Mouse (Mus musculus): ENCODE measurements around the gene Dst. TPM values are rescaled to one million over a fixed set of nuclear protein-coding genes. Genes with fewer than 3 reads are reported as not detected.

Dst gene
- polyA plus RNA-seq, 1 experiment = 49.7 TPM

- Histone ChIP-seq H3K79me2 (ENCODE audit: control insufficient read depth, insufficient read depth) (peaks cover 4% of the 10 kb centered on the region), H3K4me3 (no peak overlapping the region), H3ac (ENCODE audit: control insufficient read depth, insufficient read length) (no peak overlapping the region), H3K4me2 (ENCODE audit: low read depth) (no peak overlapping the region), H3K27me3 (ENCODE audit: control insufficient read depth, insufficient read depth, insufficient read length) (no peaks in the 10 kb centered on the region), H3K36me3 (ENCODE audit: control insufficient read depth, insufficient read depth) (no peaks in the 10 kb centered on the region)
- no peak for TF ChIP-seq TCF3 (IDR thresholded peaks at IDR 0.05; ENCODE audit: insufficient read length, low read depth)
- TF ChIP-seq SRF (IDR thresholded peaks at IDR 0.05; ENCODE audit: control insufficient read depth, insufficient read length, low read depth) = no peak
- no peak for TF ChIP-seq POLR2AphosphoS2 (IDR thresholded peaks at IDR 0.05; ENCODE audit: insufficient read length, low read depth)
- no peak for TF ChIP-seq E2F4 (IDR thresholded peaks at IDR 0.05; ENCODE audit: insufficient read depth)
- TF ChIP-seq MYOD1 (IDR thresholded peaks at IDR 0.05; ENCODE audit: control insufficient read depth in 1 of 3, insufficient read length in 2 of 3, low read depth in 2 of 3) = no peak
- no peak for TF ChIP-seq MAX (IDR thresholded peaks at IDR 0.05; ENCODE audit: low read depth)
- TF ChIP-seq CEBPB (IDR thresholded peaks at IDR 0.05; ENCODE audit: insufficient read depth, poor library complexity, severe bottlenecking) = no peak
- TF ChIP-seq REST (IDR thresholded peaks at IDR 0.05; ENCODE audit: insufficient read depth, insufficient read length) = no peak
- no peak for TF ChIP-seq POLR2A (IDR thresholded peaks at IDR 0.05; ENCODE audit: insufficient read length, low read depth)
- no peak for TF ChIP-seq MYOG (IDR thresholded peaks at IDR 0.05; ENCODE audit: control insufficient read depth in 1 of 3, insufficient read depth in 1 of 3, insufficient read length in 2 of 3, low read depth in 2 of 3)
- TF ChIP-seq TCF12 (IDR thresholded peaks at IDR 0.05; ENCODE audit: insufficient read depth, poor library complexity, severe bottlenecking) = no peak
- TF ChIP-seq USF1 (IDR thresholded peaks at IDR 0.05; ENCODE audit: low read depth) = no peak
Observed at GRCm38 (mm10) chr1:33992810-33993209, 84.8 kb downstream of the Dst start.

GRCm38 (mm10) chr1:33994201-33994600, 86.2 kb downstream of the Dst start:
- no peak overlapping the region for H3ac ChIP-seq (ENCODE audit: control insufficient read depth, insufficient read length)
- H3K27me3 ChIP-seq (ENCODE audit: control insufficient read depth, insufficient read depth, insufficient read length) = no peaks in the 10 kb centered on the region
- H3K4me2 ChIP-seq (ENCODE audit: low read depth) = no peak overlapping the region
- TF ChIP-seq POLR2A (IDR thresholded peaks at IDR 0.05; ENCODE audit: insufficient read length, low read depth) (no peak), E2F4 (IDR thresholded peaks at IDR 0.05; ENCODE audit: insufficient read depth) (no peak), MAX (IDR thresholded peaks at IDR 0.05; ENCODE audit: low read depth) (no peak), SRF (IDR thresholded peaks at IDR 0.05; ENCODE audit: control insufficient read depth, insufficient read length, low read depth) (no peak)
- H3K36me3 ChIP-seq (ENCODE audit: control insufficient read depth, insufficient read depth) = no peaks in the 10 kb centered on the region
- H3K79me2 ChIP-seq (ENCODE audit: control insufficient read depth, insufficient read depth) = no peaks in the 10 kb centered on the region
- no peak overlapping the region for H3K4me3 ChIP-seq

DNA sequence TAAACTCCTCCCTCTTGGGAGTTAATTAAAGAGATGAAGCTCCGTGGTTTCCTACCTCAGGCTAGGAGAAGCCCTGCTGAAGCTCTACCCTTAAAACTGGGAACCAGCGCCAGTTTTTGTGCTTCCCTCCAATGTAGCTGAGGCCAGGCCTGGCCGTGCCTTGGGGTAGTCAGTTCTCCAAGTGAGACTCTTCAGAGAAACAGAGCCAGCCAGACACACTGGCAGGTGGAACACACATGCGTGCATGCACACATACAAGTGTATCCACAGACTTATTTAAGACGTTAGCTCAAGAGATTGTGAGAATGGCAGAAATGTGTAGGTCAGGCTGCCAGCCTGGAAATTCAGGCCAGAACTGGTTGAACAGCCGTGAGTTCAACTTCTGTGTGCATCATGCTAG, 87.4 kb downstream of the Dst start:
- H3K4me3 ChIP-seq = no peak overlapping the region
- H3K79me2 ChIP-seq (ENCODE audit: control insufficient read depth, insufficient read depth) = no peaks in the 10 kb centered on the region
- no peak overlapping the region for H3K4me2 ChIP-seq (ENCODE audit: low read depth)
- H3ac ChIP-seq (ENCODE audit: control insufficient read depth, insufficient read length) = no peak overlapping the region
- no peaks in the 10 kb centered on the region for H3K36me3 ChIP-seq (ENCODE audit: control insufficient read depth, insufficient read depth)
- TF ChIP-seq CEBPB (IDR thresholded peaks at IDR 0.05; ENCODE audit: insufficient read depth, poor library complexity, severe bottlenecking) (no peak), E2F4 (IDR thresholded peaks at IDR 0.05; ENCODE audit: insufficient read depth) (no peak), USF1 (IDR thresholded peaks at IDR 0.05; ENCODE audit: low read depth) (no peak), SRF (IDR thresholded peaks at IDR 0.05; ENCODE audit: control insufficient read depth, insufficient read length, low read depth) (no peak), TCF12 (IDR thresholded peaks at IDR 0.05; ENCODE audit: insufficient read depth, poor library complexity, severe bottlenecking) (no peak)
- H3K27me3 ChIP-seq (ENCODE audit: control insufficient read depth, insufficient read depth, insufficient read length) = no peaks in the 10 kb centered on the region

GRCm38 (mm10) chr1:33996105-33996887, 88.3 kb downstream of the Dst start:
- no peak overlapping the region for H3ac ChIP-seq (ENCODE audit: control insufficient read depth, insufficient read length)
- H3K36me3 ChIP-seq (ENCODE audit: control insufficient read depth, insufficient read depth) = no peaks in the 10 kb centered on the region
- H3K27me3 ChIP-seq (ENCODE audit: control insufficient read depth, insufficient read depth, insufficient read length) = no peaks in the 10 kb centered on the region
- H3K79me2 ChIP-seq (ENCODE audit: control insufficient read depth, insufficient read depth) = no peaks in the 10 kb centered on the region
- H3K4me2 ChIP-seq (ENCODE audit: low read depth) = no peak overlapping the region
- no peak overlapping the region for H3K4me3 ChIP-seq
- TF ChIP-seq MYOD1 (IDR thresholded peaks at IDR 0.05; ENCODE audit: control insufficient read depth in 1 of 3, insufficient read length in 2 of 3, low read depth in 2 of 3) (no peak), CEBPB (IDR thresholded peaks at IDR 0.05; ENCODE audit: insufficient read depth, poor library complexity, severe bottlenecking) (no peak), TCF3 (IDR thresholded peaks at IDR 0.05; ENCODE audit: insufficient read length, low read depth) (no peak), TCF12 (IDR thresholded peaks at IDR 0.05; ENCODE audit: insufficient read depth, poor library complexity, severe bottlenecking) (no peak), POLR2AphosphoS2 (IDR thresholded peaks at IDR 0.05; ENCODE audit: insufficient read length, low read depth) (no peak), MAX (IDR thresholded peaks at IDR 0.05; ENCODE audit: low read depth) (no peak), REST (IDR thresholded peaks at IDR 0.05; ENCODE audit: insufficient read depth, insufficient read length) (no peak), SRF (IDR thresholded peaks at IDR 0.05; ENCODE audit: control insufficient read depth, insufficient read length, low read depth) (no peak), USF1 (IDR thresholded peaks at IDR 0.05; ENCODE audit: low read depth) (no peak), E2F4 (IDR thresholded peaks at IDR 0.05; ENCODE audit: insufficient read depth) (no peak), POLR2A (IDR thresholded peaks at IDR 0.05; ENCODE audit: insufficient read length, low read depth) (no peak), MYOG (IDR thresholded peaks at IDR 0.05; ENCODE audit: control insufficient read depth in 1 of 3, insufficient read depth in 1 of 3, insufficient read length in 2 of 3, low read depth in 2 of 3) (no peak)

DNA sequence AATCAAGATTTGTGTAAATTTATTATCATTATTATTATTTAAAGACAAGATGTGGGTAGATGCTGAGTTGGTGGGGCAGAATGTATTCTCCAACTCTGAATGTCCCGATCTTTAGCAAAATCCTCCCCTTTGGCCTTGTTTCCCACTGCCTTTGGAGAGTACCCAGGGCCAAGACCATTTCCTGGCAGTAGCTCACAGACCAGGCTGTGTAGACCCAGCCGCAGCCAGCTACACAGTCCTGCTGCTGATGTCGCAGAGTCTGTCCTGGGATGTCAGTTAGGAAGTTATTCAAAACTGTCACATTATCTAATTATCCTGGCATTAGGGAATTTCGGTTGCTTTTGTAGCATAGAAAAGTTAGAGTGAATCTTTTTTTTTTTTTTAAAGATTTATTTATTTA, 94.3 kb downstream of the Dst start:
- Histone ChIP-seq H3K4me2 (ENCODE audit: low read depth) (no peak overlapping the region), H3K4me3 (no peak overlapping the region), H3K79me2 (ENCODE audit: control insufficient read depth, insufficient read depth) (no peaks in the 10 kb centered on the region), H3ac (ENCODE audit: control insufficient read depth, insufficient read length) (no peak overlapping the region), H3K36me3 (ENCODE audit: control insufficient read depth, insufficient read depth) (no peaks in the 10 kb centered on the region), H3K27me3 (ENCODE audit: control insufficient read depth, insufficient read depth, insufficient read length) (no peaks in the 10 kb centered on the region)
- TF ChIP-seq MYOD1 (IDR thresholded peaks at IDR 0.05; ENCODE audit: control insufficient read depth in 1 of 3, insufficient read length in 2 of 3, low read depth in 2 of 3) (no peak), POLR2AphosphoS2 (IDR thresholded peaks at IDR 0.05; ENCODE audit: insufficient read length, low read depth) (no peak), USF1 (IDR thresholded peaks at IDR 0.05; ENCODE audit: low read depth) (no peak), E2F4 (IDR thresholded peaks at IDR 0.05; ENCODE audit: insufficient read depth) (no peak), CEBPB (IDR thresholded peaks at IDR 0.05; ENCODE audit: insufficient read depth, poor library complexity, severe bottlenecking) (no peak), MAX (IDR thresholded peaks at IDR 0.05; ENCODE audit: low read depth) (no peak), TCF3 (IDR thresholded peaks at IDR 0.05; ENCODE audit: insufficient read length, low read depth) (no peak), REST (IDR thresholded peaks at IDR 0.05; ENCODE audit: insufficient read depth, insufficient read length) (no peak), POLR2A (IDR thresholded peaks at IDR 0.05; ENCODE audit: insufficient read length, low read depth) (no peak), MYOG (IDR thresholded peaks at IDR 0.05; ENCODE audit: control insufficient read depth in 1 of 3, insufficient read depth in 1 of 3, insufficient read length in 2 of 3, low read depth in 2 of 3) (no peak)

All from myocyte (in vitro differentiated cells).